In genomic region chr2:165179231-165179630, GRCm38 (mm10) we compare ENCODE assay signal across 19 mouse cellular contexts. TPM values are rescaled to one million over a fixed set of nuclear protein-coding genes. Genes with fewer than 3 reads are reported as not detected.
DNase-seq lines count a peak whose midpoint lies in the region; ATAC-seq lines count a peak whose summit lies in the region.
"Had no signal": no experiment of that assay in that cellular context is flagged by ENCODE, and none has a peak within 500 bp of the region (broad histone marks: within the 10 kb centered on the region; RNA-seq: fewer than 3 reads in every experiment).

No protein-coding gene starts in this region.

- ATAC-seq in megakaryocyte, adult 5-6 weeks (ENCODE audit: poor library complexity, severe bottlenecking): no peak
- ATAC-seq: activated CD4-positive, CD25-positive, alpha-beta regulatory T cell, adult 4 months; lung, postnatal 0 days; Patski had no signal

- peak; percentile 45 to 62 for DNase-seq in cerebellum, postnatal 25 days
- DNase-seq in cerebellum, adult 11 months: no peak
- peak; percentile 29 for DNase-seq in left cerebral cortex, postnatal 4 days
- DNase-seq in left cerebral cortex, adult 9 months (ENCODE audit: low spot score in 2 of 2): no peak
- peak; percentile 5 for DNase-seq in 416B (ENCODE audit: low read depth)
- DNase-seq in brain, adult 2 months (ENCODE audit: low read depth, low spot score): peak; percentile 57
- DNase-seq: adrenal gland, postnatal 10 days; cerebellum, adult 11-12 months; gastrocnemius, postnatal 14 days; heart, adult 2 months; heart, postnatal 36 days; kidney, adult 18-20 months; kidney, postnatal 10 days; liver had no signal

- intact Hi-C loops in left cerebral cortex, postnatal 4 days (cut with DNase I): no loop called here

RNA-seq across cellular contexts. Expression of gene Cdh22, which starts 55.4 kb away (rescaled TPM):
- total RNA-seq in left cerebral cortex, postnatal 4 days (2021): 10 to 100 TPM in 1 of 2 experiments, 1 to 10 TPM in 1; 8.3 to 12.3 TPM
- total RNA-seq in megakaryocyte, adult 5-6 weeks (2015): 0.09 TPM in 1 of 2 replicates, not detected in the other
- total RNA-seq in megakaryocyte, adult 5-6 weeks (2017): 0.07 TPM in 1 of 2 replicates, not detected in the other
- total RNA-seq: neutrophil, adult 5-6 weeks had no signal

Comparison
In these comparisons a context has a peak if more than half of its experiments do, and no peak if none do; other contexts are left out.
1. DNase-seq: peak in cerebellum, postnatal 25 days (2 of 2), left cerebral cortex, postnatal 4 days (single experiment), 416B (single experiment) and brain, adult 2 months (single experiment); none in cerebellum, adult 11 months (single experiment) and left cerebral cortex, adult 9 months (0 of 2).
2. RNA of gene Cdh22, which starts 55.4 kb away (total RNA-seq): 8.3 to 12.3 TPM in left cerebral cortex, postnatal 4 days; 0.07 to 0.09 TPM in megakaryocyte, adult 5-6 weeks; every median in the first group is over 4 times any median in the second.